Mouse (Mus musculus) MEL (cell line): ENCODE data around the gene Ffar2.

Experiments used
- CHD2 ChIP-seq: IDR thresholded peaks from 2 replicates; pipeline ENCODE4 v1.6.1; 2011; ENCODE audit warnings: low read length, improper control_type of control experiment
- CTCF ChIP-seq, 3 experiments: IDR thresholded peaks in 2 of 3; conservative IDR thresholded peaks in 1 of 3; 2 replicates each; pipeline ENCODE4 v1.5.1; 2011 to 2012; ENCODE audit warnings: low read length in 3 of 3, low read depth in 2 of 3, mild to moderate bottlenecking in 2 of 3, improper control_type of control experiment in 1 of 3, inconsistent platforms in 1 of 3, mixed read lengths in 1 of 3, moderate library complexity in 1 of 3; ENCODE audit not compliant: control insufficient read depth in 1 of 3, insufficient read depth in 1 of 3, poor library complexity in 1 of 3, severe bottlenecking in 1 of 3
- GABPA ChIP-seq: IDR thresholded peaks from 2 replicates; pipeline ENCODE4 v1.6.1; 2012; ENCODE audit warnings: low read depth, mild to moderate bottlenecking, inconsistent platforms, low read length, improper control_type of control experiment, moderate library complexity
- GATA1 ChIP-seq: IDR thresholded peaks from 2 replicates; pipeline ENCODE4 v1.6.1; 2011; ENCODE audit warnings: low read depth, low read length, improper control_type of control experiment
- HCFC1 ChIP-seq: IDR thresholded peaks from 2 replicates; pipeline ENCODE4 v1.6.1; 2012; ENCODE audit warnings: low read depth, mild to moderate bottlenecking, inconsistent platforms, low read length, improper control_type of control experiment, moderate library complexity
- JUND ChIP-seq: IDR thresholded peaks from 2 replicates; pipeline ENCODE4 v1.6.1; 2011; ENCODE audit warnings: low read depth, mild to moderate bottlenecking, improper control_type of control experiment, low read length
- KAT2A ChIP-seq: conservative IDR thresholded peaks from 2 replicates; pipeline ENCODE4 v1.6.1; 2012; ENCODE audit warnings: low read depth, low read length, improper control_type of control experiment, inconsistent platforms
- MAZ ChIP-seq: IDR thresholded peaks from 2 replicates; pipeline ENCODE4 v1.6.1; 2012; ENCODE audit warnings: low read depth, mild to moderate bottlenecking, inconsistent platforms, low read length, improper control_type of control experiment
- POLR2A ChIP-seq, 2 experiments: IDR thresholded peaks; 2 replicates each; pipeline ENCODE4 v1.6.1; 2011 to 2012; ENCODE audit warnings: low read length in 2 of 2, mild to moderate bottlenecking in 2 of 2, control low read depth in 1 of 2, improper control_type of control experiment in 1 of 2, low read depth in 1 of 2, moderate library complexity in 1 of 2; ENCODE audit not compliant: control insufficient read depth in 1 of 2, insufficient read depth in 1 of 2, poor library complexity in 1 of 2
- POLR2AphosphoS2 ChIP-seq: IDR thresholded peaks from 2 replicates; pipeline ENCODE4 v1.6.1; 2011; ENCODE audit warnings: low read length, improper control_type of control experiment
- SIN3A ChIP-seq: IDR thresholded peaks from 2 replicates; pipeline ENCODE4 v1.6.1; 2012; ENCODE audit warnings: low read length, improper control_type of control experiment, inconsistent platforms
- SMC3 ChIP-seq: IDR thresholded peaks from 2 replicates; pipeline ENCODE4 v1.6.1; 2011; ENCODE audit warnings: low read depth, low read length, improper control_type of control experiment
- USF1 ChIP-seq: IDR thresholded peaks from 2 replicates; pipeline ENCODE4 v1.6.1; 2014; ENCODE audit warnings: low read depth, mild to moderate bottlenecking, inconsistent platforms, low read length, improper control_type of control experiment, moderate library complexity

DNA sequence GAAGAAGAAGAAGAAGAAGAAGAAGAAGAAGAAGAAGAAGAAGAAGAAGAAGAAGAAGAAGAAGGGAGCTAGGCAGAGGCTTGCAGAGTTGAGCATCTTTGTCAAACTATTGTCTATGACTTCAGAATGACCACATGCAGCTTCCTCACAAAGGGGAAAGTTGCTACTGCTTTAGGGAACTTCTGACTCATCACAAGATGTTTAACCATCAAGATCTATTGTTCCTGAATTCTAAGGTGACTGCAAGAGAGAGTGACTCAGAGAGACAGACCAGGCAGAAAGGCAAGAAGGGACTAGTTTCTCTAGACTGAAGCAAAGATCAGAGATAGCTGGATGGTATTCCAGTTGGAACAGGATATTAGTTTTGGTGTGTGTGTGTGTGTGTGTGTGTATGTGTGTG is 28.7 kb downstream of the Ffar2 start:
- TF ChIP-seq SMC3 (no peak), CTCF (IDR thresholded peaks at IDR 0.05 in 2 of 3, conservative IDR thresholded peaks at IDR 0.05 in 1 of 3; ENCODE audit: control insufficient read depth in 1 of 3, insufficient read depth in 1 of 3, low read depth in 2 of 3, low read length in 3 of 3, poor library complexity in 1 of 3, severe bottlenecking in 1 of 3) (no peak), GATA1 (no peak), CHD2 (no peak), POLR2A (IDR thresholded peaks at IDR 0.05; ENCODE audit: control insufficient read depth in 1 of 2, insufficient read depth in 1 of 2, low read depth in 1 of 2, low read length in 2 of 2, poor library complexity in 1 of 2) (no peak), GABPA (no peak), JUND (no peak), KAT2A (no peak), HCFC1 (no peak), MAZ (no peak), SIN3A (no peak), USF1 (no peak), POLR2AphosphoS2 (no peak)
